Comparison of ENCODE assay signal across 10 mouse cellular contexts in genomic region chr3:122120217-122120616, GRCm38 (mm10).
DNase-seq lines count a peak whose midpoint lies in the region; ATAC-seq and TF ChIP-seq lines count a peak whose summit lies in the region.
"Had no signal": no experiment of that assay in that cellular context is flagged by ENCODE, and none has a peak within 500 bp of the region (broad histone marks: within the 10 kb centered on the region; RNA-seq: fewer than 3 reads in every experiment).

No protein-coding gene starts in this region.

- peak overlapping the region; percentile 22; the same call in 1 of the 2 replicates for H3K27ac ChIP-seq in intestine, embryonic 14.5 days (ENCODE audit: low read depth)
- no peak overlapping the region for H3K27ac ChIP-seq in intestine, postnatal 0 days (ENCODE audit: low read depth, low read length)
- no peak overlapping the region; the same call in 1 of the 2 replicates for H3K27ac ChIP-seq in embryonic facial prominence, embryonic 14.5 days (replicated peaks; ENCODE audit: low read depth, low read length)
- peak overlapping the region; percentile 78 for H3K27ac ChIP-seq in lung, postnatal 0 days (ENCODE audit: low read length)
- H3K27ac ChIP-seq: forebrain, embryonic 10.5 days had no signal

- H3K9ac ChIP-seq in intestine, embryonic 14.5 days (ENCODE audit: low read length): no peak overlapping the region
- no peak overlapping the region for H3K9ac ChIP-seq in intestine, postnatal 0 days (ENCODE audit: low read depth, low read length)
- no peak overlapping the region for H3K9ac ChIP-seq in embryonic facial prominence, embryonic 14.5 days (ENCODE audit: low read depth, low read length)
- no peak overlapping the region for H3K9ac ChIP-seq in lung, postnatal 0 days (replicated peaks; ENCODE audit: low read depth)

- DNase-seq in intestine, embryonic 14.5 days (ENCODE audit: low spot score): no peak
- peak; percentile 65 for DNase-seq in embryonic facial prominence, embryonic 14.5 days (ENCODE audit: low spot score)
- DNase-seq in kidney, adult 8-10 months: peak; percentile 51 to 77
- peak; percentile 72 for DNase-seq in lung, postnatal 0 days (ENCODE audit: low spot score)
- DNase-seq in testis, postnatal 14 days (ENCODE audit: low spot score): no peak
- DNase-seq in layer of hippocampus, postnatal 36 days: no peak
- DNase-seq in frontal cortex, postnatal 14 days (ENCODE audit: low spot score in 2 of 2): no peak
- DNase-seq: layer of hippocampus, adult 9-11 months had no signal

- ATAC-seq in intestine, embryonic 14.5 days (replicated peaks; ENCODE audit: low FRiP score, low TSS enrichment, low read depth): no peak
- no peak for ATAC-seq in intestine, postnatal 0 days
- ATAC-seq in embryonic facial prominence, embryonic 14.5 days (ENCODE audit: low read depth): no peak
- peak; percentile 7 for ATAC-seq in lung, postnatal 0 days

- WGBS in intestine, embryonic 14.5 days: 72% methylated on average over 7 of the region's 7 CpGs
- WGBS in intestine, postnatal 0 days: 82% methylated on average over 7 of the region's 7 CpGs
- WGBS in embryonic facial prominence, embryonic 14.5 days: 79% methylated on average over 7 of the region's 7 CpGs
- WGBS in lung, postnatal 0 days: 59% methylated on average over 7 of the region's 7 CpGs

- peak; percentile 47 for TF ChIP-seq EP300 in lung, postnatal 0 days (IDR thresholded peaks at IDR 0.05)

- H3K4me3 ChIP-seq in intestine, embryonic 14.5 days (ENCODE audit: low read depth, low read length): no peak overlapping the region
- no peak overlapping the region for H3K4me3 ChIP-seq in intestine, postnatal 0 days (ENCODE audit: low read depth, low read length)
- H3K4me3 ChIP-seq in embryonic facial prominence, embryonic 14.5 days (ENCODE audit: low read depth, low read length): no peak overlapping the region
- H3K4me3 ChIP-seq in lung, postnatal 0 days (ENCODE audit: low read depth, low read length): no peak overlapping the region
- H3K4me3 ChIP-seq: forebrain, embryonic 10.5 days had no signal

- no peak overlapping the region for H3K4me2 ChIP-seq in intestine, embryonic 14.5 days (ENCODE audit: low read length)
- H3K4me2 ChIP-seq in intestine, postnatal 0 days (replicated peaks; ENCODE audit: low read depth): no peak overlapping the region
- H3K4me2 ChIP-seq in embryonic facial prominence, embryonic 14.5 days (ENCODE audit: low read depth, low read length): no peak overlapping the region
- no peak overlapping the region for H3K4me2 ChIP-seq in lung, postnatal 0 days (replicated peaks; ENCODE audit: low read depth, low read length)

- H3K9me3 ChIP-seq in intestine, embryonic 14.5 days (ENCODE audit: control insufficient read depth, low read length): no peaks in the 10 kb centered on the region
- H3K9me3 ChIP-seq in intestine, postnatal 0 days (ENCODE audit: control insufficient read depth): no peaks in the 10 kb centered on the region
- no peaks in the 10 kb centered on the region for H3K9me3 ChIP-seq in embryonic facial prominence, embryonic 14.5 days (ENCODE audit: control insufficient read depth, low read length)
- H3K9me3 ChIP-seq in lung, postnatal 0 days (ENCODE audit: low read length): no peaks in the 10 kb centered on the region
- H3K9me3 ChIP-seq: forebrain, embryonic 10.5 days had no signal

- H3K36me3 ChIP-seq in intestine, embryonic 14.5 days (ENCODE audit: control insufficient read depth, insufficient read depth, low read length): no peaks in the 10 kb centered on the region
- no peaks in the 10 kb centered on the region for H3K36me3 ChIP-seq in intestine, postnatal 0 days (ENCODE audit: control insufficient read depth, insufficient read depth)
- no peaks in the 10 kb centered on the region for H3K36me3 ChIP-seq in embryonic facial prominence, embryonic 14.5 days (ENCODE audit: control insufficient read depth, insufficient read depth, low read length)
- H3K36me3 ChIP-seq in lung, postnatal 0 days (ENCODE audit: insufficient read depth, low read length): no peaks in the 10 kb centered on the region
- H3K36me3 ChIP-seq: forebrain, embryonic 10.5 days had no signal

- TF ChIP-seq CTCF in intestine, postnatal 0 days (IDR thresholded peaks at IDR 0.05; ENCODE audit: low read depth): no peak
- TF ChIP-seq CTCF in lung, postnatal 0 days (IDR thresholded peaks at IDR 0.05): no peak

- no peaks in the 10 kb centered on the region for H3K27me3 ChIP-seq in intestine, embryonic 14.5 days (replicated peaks; ENCODE audit: control insufficient read depth, insufficient read depth, low read length)
- no peaks in the 10 kb centered on the region for H3K27me3 ChIP-seq in intestine, postnatal 0 days (replicated peaks; ENCODE audit: control insufficient read depth, insufficient read depth, low read length)
- no peaks in the 10 kb centered on the region for H3K27me3 ChIP-seq in embryonic facial prominence, embryonic 14.5 days (replicated peaks; ENCODE audit: control insufficient read depth, insufficient read depth, low read length)
- no peaks in the 10 kb centered on the region for H3K27me3 ChIP-seq in lung, postnatal 0 days (replicated peaks; ENCODE audit: insufficient read depth, low read length)

- H3K4me1 ChIP-seq in intestine, embryonic 14.5 days (replicated peaks; ENCODE audit: control insufficient read depth, insufficient read depth, low read length): peaks cover 12% of the 10 kb centered on the region; the same call in 1 of the 2 replicates
- no peaks in the 10 kb centered on the region for H3K4me1 ChIP-seq in intestine, postnatal 0 days (replicated peaks; ENCODE audit: control insufficient read depth, insufficient read depth, low read length)
- H3K4me1 ChIP-seq in embryonic facial prominence, embryonic 14.5 days (ENCODE audit: control insufficient read depth, insufficient read depth, low read length): no peaks in the 10 kb centered on the region; the same call in 1 of the 2 replicates
- H3K4me1 ChIP-seq in lung, postnatal 0 days (ENCODE audit: insufficient read depth, low read depth, low read length): peaks cover 20% of the 10 kb centered on the region

Comparison
In these comparisons a context has a peak if more than half of its experiments do, and no peak if none do; other contexts are left out.
1. H3K27ac ChIP-seq: peak in intestine, embryonic 14.5 days (single experiment) and lung, postnatal 0 days (single experiment); none in intestine, postnatal 0 days (single experiment) and embryonic facial prominence, embryonic 14.5 days (single experiment).
2. DNase-seq: peak in embryonic facial prominence, embryonic 14.5 days (single experiment), kidney, adult 8-10 months (2 of 2) and lung, postnatal 0 days (single experiment); none in intestine, embryonic 14.5 days (single experiment), testis, postnatal 14 days (single experiment), layer of hippocampus, postnatal 36 days (0 of 2) and frontal cortex, postnatal 14 days (0 of 2).